Mouse (Mus musculus) midbrain, embryonic 16.5 days (tissue): Measurements from ENCODE around the gene Chil1. TPM values are rescaled to one million over a fixed set of nuclear protein-coding genes. Genes with fewer than 3 reads are reported as not detected.

Experiments used
- ATAC-seq: fragments of 200-750 bp; cut with Nextera tagmentation; 2 replicates; pipeline ENCODE4 v1.8.0; 2017; ENCODE audit warnings: moderate TSS enrichment
- H3K27ac ChIP-seq: fragments of 300-500 bp; sonication (generic); 2 replicates; pipeline ENCODE4 v1.5.1; 2014; ENCODE audit warnings: mild to moderate bottlenecking, low read length, mixed read lengths
- H3K27me3 ChIP-seq: fragments of 300-500 bp; sonication (generic); 2 replicates; pipeline ENCODE4 v1.6.1; 2014; ENCODE audit warnings: low read depth, low read length, mixed read lengths; ENCODE audit not compliant: control insufficient read depth, insufficient read depth
- H3K36me3 ChIP-seq: fragments of 300-500 bp; sonication (generic); 2 replicates; pipeline ENCODE4 v1.6.1; 2014; ENCODE audit warnings: mild to moderate bottlenecking, low read length, moderate library complexity, mixed read lengths; ENCODE audit not compliant: control insufficient read depth, insufficient read depth
- H3K4me1 ChIP-seq: fragments of 300-500 bp; sonication (generic); 2 replicates; pipeline ENCODE4 v1.6.1; 2014; ENCODE audit warnings: mild to moderate bottlenecking, low read length, mixed read lengths; ENCODE audit not compliant: control insufficient read depth, insufficient read depth
- H3K4me2 ChIP-seq: fragments of 300-500 bp; sonication (generic); 2 replicates; pipeline ENCODE4 v1.6.1; 2014; ENCODE audit warnings: mild to moderate bottlenecking, low read length, mixed read lengths
- H3K4me3 ChIP-seq: fragments of 300-500 bp; sonication (generic); 2 replicates; pipeline ENCODE4 v1.5.1; 2014; ENCODE audit warnings: low read depth, mild to moderate bottlenecking, low read length, moderate library complexity, mixed read lengths
- H3K9ac ChIP-seq: fragments of 300-500 bp; sonication (generic); 2 replicates; pipeline ENCODE4 v1.6.1; 2014; ENCODE audit warnings: low read depth, low read length, mixed read lengths
- H3K9me3 ChIP-seq: fragments of 300-500 bp; sonication (generic); replicated peaks from 2 replicates; pipeline ENCODE4 v1.6.1; 2014; ENCODE audit warnings: mild to moderate bottlenecking, low read length, mixed read lengths; ENCODE audit not compliant: control insufficient read depth, poor library complexity, severe bottlenecking
- WGBS: fragments of 180-500 bp; shearing (Covaris S2); extraction: QIAGEN DNeasy Blood & Tissue Kit; methylation state at CpG from one replicate; pipeline ENCODE4 v1.1.7; 2014; 5-methylcytosine and 5-hydroxymethylcytosine counted together
- polyA plus RNA-seq: library from polyadenylated mRNA; unstranded; fragments of >200 nt; fragmentation: Nextera tagmentation; extraction: Ambion mirVana; gene quantifications from 2 replicates; pipeline ENCODE4 v1.2.1, GENCODE M21; 2015

Gene Chil1
- polyA plus RNA-seq, 1 experiment from 2014 or later = 3.9 TPM

DNA sequence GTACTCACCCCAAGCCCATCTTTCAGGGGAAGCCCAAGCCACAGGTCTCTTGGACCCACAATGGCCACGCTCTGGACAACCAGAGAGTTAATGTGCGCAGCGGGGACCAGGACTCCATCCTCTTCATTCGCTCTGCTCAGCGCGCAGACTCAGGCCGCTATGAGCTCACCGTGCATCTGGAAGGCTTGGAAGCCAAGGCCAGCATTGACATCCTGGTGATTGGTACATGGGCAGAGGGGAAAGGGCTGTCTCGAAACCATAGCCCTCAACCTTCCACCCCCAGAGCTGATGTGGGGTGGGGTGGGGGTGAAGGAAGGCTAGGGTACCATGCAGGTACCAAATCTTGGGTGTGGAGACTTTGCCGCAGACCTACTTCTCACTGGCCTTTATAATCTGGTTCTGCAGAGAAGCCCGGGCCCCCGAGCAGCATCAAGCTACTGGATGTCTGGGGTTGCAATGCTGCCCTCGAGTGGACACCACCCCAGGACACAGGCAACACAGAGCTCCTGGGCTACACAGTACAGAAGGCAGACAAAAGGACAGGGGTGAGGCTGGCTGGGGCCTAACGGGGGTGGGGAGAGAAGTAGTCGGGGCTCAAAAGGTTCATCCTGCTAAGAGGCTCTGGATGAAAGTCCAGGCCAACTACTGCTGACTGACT lies 15.5 kb downstream of the Chil1 start:
- no peak for ATAC-seq
- H3K9me3 ChIP-seq = no peaks in the 10 kb centered on the region
- no peaks in the 10 kb centered on the region for H3K36me3 ChIP-seq
- H3K9ac ChIP-seq = no peak overlapping the region
- H3K27ac ChIP-seq = no peak overlapping the region
- no peaks in the 10 kb centered on the region for H3K27me3 ChIP-seq
- peaks cover 7% of the 10 kb centered on the region; the same call in 1 of the 2 replicates for H3K4me1 ChIP-seq
- H3K4me3 ChIP-seq = no peak overlapping the region
- WGBS = 80% methylated on average over 15 of the region's 15 CpGs
- H3K4me2 ChIP-seq = no peak overlapping the region

DNA sequence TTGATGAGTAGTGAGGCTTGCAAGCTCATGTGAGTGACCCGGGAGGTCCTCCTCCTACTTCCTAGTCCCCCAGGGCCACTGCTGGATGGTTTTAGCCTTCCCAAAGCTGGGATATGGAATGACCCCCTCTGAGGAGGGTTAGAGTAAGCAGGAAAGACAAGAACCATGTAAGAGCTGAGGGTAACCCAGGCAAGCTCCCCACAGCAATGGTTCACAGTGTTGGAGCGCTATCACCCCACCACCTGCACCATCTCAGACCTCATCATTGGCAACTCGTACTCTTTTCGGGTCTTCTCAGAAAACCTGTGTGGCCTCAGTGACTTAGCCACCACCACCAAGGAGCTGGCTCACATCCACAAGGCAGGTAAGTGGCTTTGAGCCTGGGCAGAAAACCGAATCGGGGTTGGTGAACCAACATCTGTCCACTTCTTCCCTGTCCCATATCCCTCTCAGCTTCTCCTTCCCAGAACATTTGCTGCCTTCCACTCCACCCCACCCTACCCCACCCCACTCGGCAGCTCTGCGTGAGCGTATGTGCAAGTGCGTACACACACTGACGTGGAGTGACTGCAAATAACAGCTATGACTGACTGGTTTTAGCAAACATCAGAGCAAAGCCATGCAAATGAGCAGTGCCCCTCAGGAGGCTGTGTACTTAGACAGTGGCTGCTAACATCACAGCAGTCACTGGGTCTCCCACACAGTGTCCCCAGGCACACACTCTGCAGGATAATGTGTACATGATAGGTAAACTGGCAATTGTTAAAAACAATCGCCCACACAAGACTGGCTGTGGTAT lies 16.4 kb downstream of the Chil1 start:
- Histone ChIP-seq H3K9ac (no peak overlapping the region), H3K4me2 (no peak overlapping the region), H3K4me1 (peaks cover 7% of the 10 kb centered on the region; the same call in 1 of the 2 replicates), H3K9me3 (no peaks in the 10 kb centered on the region), H3K4me3 (no peak overlapping the region), H3K27me3 (no peaks in the 10 kb centered on the region), H3K36me3 (no peaks in the 10 kb centered on the region), H3K27ac (0 out of 2 replicates have a peak overlapping the region, but pooled peaks have one; percentile 20)
- ATAC-seq = peak; percentile 40; the same call in 1 of the 2 replicates
- 78% methylated on average over 12 of the region's 12 CpGs for WGBS

DNA sequence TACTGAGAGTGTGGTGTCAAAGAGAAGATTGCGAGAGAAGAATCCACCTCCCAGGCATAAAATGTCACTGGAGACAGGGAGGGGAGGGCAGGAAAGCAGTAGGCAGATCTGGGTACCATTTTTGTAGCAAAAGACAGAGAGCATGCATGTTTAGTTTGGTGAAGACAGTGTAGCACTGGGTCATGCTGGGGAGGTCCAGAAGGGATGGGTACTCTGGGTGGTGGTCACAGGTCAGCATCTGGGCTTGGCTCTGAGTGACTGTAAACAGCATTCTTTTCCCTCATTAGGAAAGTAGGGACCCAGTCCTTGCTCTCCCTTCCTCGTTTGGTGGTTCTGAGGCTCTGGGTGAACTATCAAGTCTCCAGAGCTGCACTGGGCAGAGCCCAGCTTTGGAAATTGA lies 18.5 kb downstream of the Chil1 start:
- WGBS = 75% methylated on average over 2 of the region's 2 CpGs
- Histone ChIP-seq H3K36me3 (no peaks in the 10 kb centered on the region), H3K9me3 (no peaks in the 10 kb centered on the region), H3K4me2 (no peak overlapping the region), H3K4me1 (peaks cover 6% of the 10 kb centered on the region; the same call in 1 of the 2 replicates), H3K27me3 (no peaks in the 10 kb centered on the region), H3K9ac (no peak overlapping the region), H3K4me3 (no peak overlapping the region), H3K27ac (no peak overlapping the region)
- ATAC-seq = no peak

DNA sequence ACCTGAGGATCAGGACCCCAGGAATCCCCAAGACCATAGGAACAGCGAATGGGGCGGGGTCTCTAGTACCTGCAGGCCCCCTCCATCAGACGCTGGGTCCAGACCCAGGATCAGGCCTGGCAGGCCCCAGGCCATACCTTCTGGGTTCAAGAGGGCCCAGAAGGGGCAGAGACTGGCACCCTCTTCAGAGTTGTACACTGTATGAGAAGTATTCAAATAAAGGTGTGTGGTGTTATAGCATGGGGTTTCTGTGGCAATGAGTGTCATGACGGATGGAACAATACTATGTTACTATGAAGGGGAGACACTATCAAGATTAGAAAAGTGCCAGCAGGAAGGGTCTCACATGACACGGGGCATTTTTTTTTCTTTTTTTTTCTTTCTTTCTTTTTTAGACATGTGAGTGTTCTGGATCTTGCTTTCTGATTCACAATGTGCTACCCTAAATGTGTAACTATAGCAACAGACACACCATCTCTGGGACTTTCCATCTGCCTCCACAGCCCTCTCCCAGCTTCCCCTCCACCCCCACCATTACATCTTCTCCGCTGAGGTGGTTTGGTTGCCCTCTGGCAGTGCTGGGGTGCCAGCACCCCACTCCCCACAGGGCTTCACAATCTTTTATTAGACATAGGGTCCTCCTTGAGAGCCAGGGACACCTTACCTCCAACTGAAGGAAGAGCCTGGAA lies 19.2 kb downstream of the Chil1 start:
- no peak overlapping the region for H3K27ac ChIP-seq
- no peak overlapping the region for H3K9ac ChIP-seq
- H3K4me2 ChIP-seq = no peak overlapping the region
- no peaks in the 10 kb centered on the region for H3K36me3 ChIP-seq
- H3K4me1 ChIP-seq = peaks cover 2% of the 10 kb centered on the region; the same call in 1 of the 2 replicates
- H3K9me3 ChIP-seq = no peaks in the 10 kb centered on the region
- no peaks in the 10 kb centered on the region for H3K27me3 ChIP-seq
- H3K4me3 ChIP-seq = no peak overlapping the region
- ATAC-seq = no peak
- 81% methylated on average over 6 of the region's 6 CpGs for WGBS

DNA sequence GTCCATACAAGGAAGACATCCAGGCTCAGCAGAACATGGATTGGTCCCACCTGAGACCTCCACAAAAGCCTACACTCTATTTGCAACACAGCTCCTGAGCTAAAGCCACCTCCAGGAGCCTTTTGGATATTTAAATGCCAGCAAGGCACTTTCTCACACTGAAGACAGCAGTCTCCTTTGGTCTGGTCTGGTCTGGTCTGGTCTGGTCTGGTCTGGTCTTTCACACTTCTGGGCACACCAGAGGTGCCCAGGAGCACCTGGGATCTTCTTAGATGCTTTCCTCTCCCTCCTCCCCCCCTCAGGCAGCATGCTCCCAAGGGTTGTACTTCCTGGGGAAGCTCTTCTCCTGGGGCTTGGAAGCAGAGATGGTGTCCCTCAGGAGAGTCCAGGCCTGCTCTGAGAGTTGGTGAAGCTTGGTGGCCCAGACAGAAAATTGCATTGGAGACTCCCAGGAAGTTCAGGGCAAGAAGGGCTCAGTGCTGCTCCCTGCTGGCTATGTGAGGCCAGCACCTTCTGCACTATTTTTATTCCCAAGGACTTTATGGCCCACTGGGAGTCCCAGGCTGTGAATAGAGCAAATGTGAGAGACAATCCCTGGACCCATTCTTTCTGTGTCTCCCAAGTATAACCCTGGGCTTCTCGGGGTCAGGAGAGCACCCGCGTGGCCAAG lies 19.9 kb downstream of the Chil1 start:
- WGBS = 49% methylated on average over 3 of the region's 3 CpGs
- no peaks in the 10 kb centered on the region for H3K36me3 ChIP-seq

DNA sequence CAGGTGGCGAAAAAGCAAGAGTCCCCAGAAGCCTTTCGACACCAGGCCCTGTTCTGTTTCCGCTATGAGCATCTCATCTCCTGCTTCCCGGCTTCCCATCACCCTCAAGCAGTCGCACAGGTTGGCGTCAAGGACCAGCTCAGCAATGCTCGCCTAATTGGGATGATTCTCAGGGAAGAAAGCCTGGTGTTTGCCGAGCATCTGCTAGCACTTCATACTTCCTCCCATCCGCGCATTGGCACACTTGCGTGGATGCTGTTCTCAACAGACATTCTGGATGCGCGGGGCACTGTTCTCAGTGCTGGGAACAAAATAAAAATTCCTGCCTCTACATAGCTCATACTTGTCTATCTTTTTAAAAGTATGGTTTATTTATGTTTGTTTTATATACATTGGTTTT lies 22.3 kb downstream of the Chil1 start:
- Histone ChIP-seq H3K27ac (no peak overlapping the region), H3K4me2 (no peak overlapping the region), H3K4me3 (no peak overlapping the region), H3K27me3 (no peaks in the 10 kb centered on the region), H3K9ac (no peak overlapping the region), H3K4me1 (peaks cover 2% of the 10 kb centered on the region; the same call in 1 of the 2 replicates), H3K9me3 (no peaks in the 10 kb centered on the region), H3K36me3 (no peaks in the 10 kb centered on the region)
- 85% methylated on average over 13 of the region's 13 CpGs for WGBS
- no peak for ATAC-seq

More for the DNA sequence above, 19.9 kb downstream of the Chil1 start:
- Histone ChIP-seq H3K9me3 (no peaks in the 10 kb centered on the region), H3K4me3 (no peak overlapping the region), H3K9ac (no peak overlapping the region), H3K27me3 (no peaks in the 10 kb centered on the region), H3K4me2 (no peak overlapping the region), H3K27ac (no peak overlapping the region), H3K4me1 (peaks cover 2% of the 10 kb centered on the region; the same call in 1 of the 2 replicates)
- no peak for ATAC-seq

DNA sequence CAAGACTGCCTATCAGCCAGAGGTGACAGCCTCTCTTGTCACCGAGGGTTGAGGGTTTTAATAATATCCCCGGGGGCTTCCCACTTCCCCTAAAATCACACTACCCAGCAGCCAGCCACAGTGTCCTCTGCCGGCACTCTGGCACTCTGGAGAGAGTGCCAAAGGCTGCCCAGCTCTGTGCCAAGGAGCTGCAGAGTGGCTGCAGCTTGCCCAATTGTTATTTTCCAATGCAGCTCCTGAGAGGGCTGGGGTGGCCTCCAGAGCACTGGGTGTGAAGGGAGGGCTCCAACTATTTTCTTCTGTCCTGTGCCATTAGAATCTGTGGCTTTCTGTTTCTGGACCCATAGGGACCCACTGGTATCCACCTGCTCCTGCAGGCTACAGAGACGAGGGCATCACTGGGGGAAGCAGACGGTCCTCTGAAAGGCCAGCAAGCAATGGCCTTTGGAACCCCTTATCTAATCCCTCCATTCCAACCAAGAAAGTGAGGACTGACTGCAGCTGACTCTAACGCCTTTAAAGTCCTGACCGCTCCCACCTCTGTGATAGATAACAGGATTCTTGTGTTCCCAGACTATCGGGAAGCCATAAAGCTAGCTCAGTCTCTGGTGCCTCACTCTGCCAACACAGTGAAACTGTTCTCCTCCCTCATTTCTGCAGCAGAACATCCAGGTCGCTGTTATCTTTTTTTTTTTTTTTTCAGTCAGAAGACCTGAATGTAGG lies 23.5 kb downstream of the Chil1 start:
- Histone ChIP-seq H3K27ac (no peak overlapping the region), H3K36me3 (no peaks in the 10 kb centered on the region), H3K9me3 (no peaks in the 10 kb centered on the region), H3K4me1 (peaks cover 2% of the 10 kb centered on the region; the same call in 1 of the 2 replicates), H3K4me2 (no peak overlapping the region), H3K27me3 (no peaks in the 10 kb centered on the region), H3K4me3 (no peak overlapping the region), H3K9ac (no peak overlapping the region)
- ATAC-seq = no peak
- 56% methylated on average over 9 of the region's 9 CpGs for WGBS

DNA sequence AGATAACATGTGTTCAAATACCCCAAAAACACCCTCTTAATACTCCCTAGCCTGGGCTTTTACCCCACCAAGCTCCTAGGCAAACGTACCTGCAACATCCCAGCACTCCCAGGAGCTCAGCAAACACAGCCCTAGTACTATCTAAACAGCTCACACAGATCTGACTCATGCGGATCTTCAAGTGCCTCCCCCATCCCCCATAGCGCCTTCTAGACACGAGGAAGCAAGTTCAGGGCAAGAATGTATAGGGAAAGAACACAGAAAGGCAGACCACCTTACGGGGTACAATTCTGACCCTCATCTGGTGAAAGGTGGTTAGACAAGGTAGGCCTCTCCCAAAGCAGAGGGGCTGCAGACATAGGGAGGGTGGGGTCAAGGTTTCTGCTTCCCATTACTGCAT lies 24.1 kb downstream of the Chil1 start:
- Histone ChIP-seq H3K4me1 (peaks cover 2% of the 10 kb centered on the region; the same call in 1 of the 2 replicates), H3K9me3 (no peaks in the 10 kb centered on the region), H3K9ac (no peak overlapping the region), H3K4me3 (no peak overlapping the region), H3K36me3 (no peaks in the 10 kb centered on the region), H3K4me2 (no peak overlapping the region), H3K27ac (no peak overlapping the region), H3K27me3 (no peaks in the 10 kb centered on the region)
- WGBS = 55% methylated on average over 5 of the region's 5 CpGs
- ATAC-seq = no peak
